Mouse (Mus musculus) adrenal gland, postnatal 25 days (tissue): ENCODE data around the gene Arhgef11. TPM values are rescaled to one million over a fixed set of nuclear protein-coding genes. Genes with fewer than 3 reads are reported as not detected.
"Not testable (repeated sequence)": the region's sequence is repeated elsewhere in the genome, so short reads cannot be mapped to it uniquely, and the experiment has no call there.

Experiments
- DNase-seq: peaks from one replicate; pipeline ENCODE4 v3.0.0; 2021; ENCODE audit warnings: mixed read lengths
- long read RNA-seq: library from polyadenylated mRNA; stranded (forward); transcript quantifications from one replicate; pipeline ENCODE4 v2.0.0, GENCODE M21; 2021
- total RNA-seq: library from RNA; stranded (reverse); gene quantifications from 2 replicates; pipeline ENCODE4 v1.2.3, GENCODE M21; 2021

The Arhgef11 gene
- 40.4 and 44.2 TPM in 2 replicates for total RNA-seq
- long read RNA-seq, partial matches to known transcripts = 16 of 20 reads
- long read RNA-seq, other reads (novel, unspliced or antisense) = 4 of 20 reads

- peak; percentile 90 for DNase-seq
Measured at GRCm38 (mm10) chr3:87616957-87617810, at the start of gene Arhgef11. Arhgef11 (plus strand) TSS chr3:87617559.

DNA sequence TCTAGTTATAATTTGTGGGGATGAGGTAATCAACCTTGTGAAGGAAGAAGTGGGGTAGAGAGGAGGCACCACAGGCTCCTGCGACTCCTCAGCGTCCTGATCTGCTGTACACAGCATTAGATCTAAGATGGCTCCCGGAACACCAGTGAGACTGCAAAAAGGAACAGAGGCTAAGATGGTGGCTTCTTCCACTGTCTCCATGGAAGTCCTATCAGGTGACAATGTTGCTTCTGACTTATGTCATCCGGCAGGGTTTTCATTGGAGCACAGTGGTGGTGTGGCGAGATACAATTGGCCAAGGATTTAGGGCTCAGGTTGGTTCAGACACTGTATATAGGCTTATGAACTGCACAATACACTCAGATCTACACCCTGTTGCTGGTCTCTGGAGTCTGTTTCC lies 48.7 kb upstream of the Arhgef11 start:
- DNase-seq = no peak

DNA sequence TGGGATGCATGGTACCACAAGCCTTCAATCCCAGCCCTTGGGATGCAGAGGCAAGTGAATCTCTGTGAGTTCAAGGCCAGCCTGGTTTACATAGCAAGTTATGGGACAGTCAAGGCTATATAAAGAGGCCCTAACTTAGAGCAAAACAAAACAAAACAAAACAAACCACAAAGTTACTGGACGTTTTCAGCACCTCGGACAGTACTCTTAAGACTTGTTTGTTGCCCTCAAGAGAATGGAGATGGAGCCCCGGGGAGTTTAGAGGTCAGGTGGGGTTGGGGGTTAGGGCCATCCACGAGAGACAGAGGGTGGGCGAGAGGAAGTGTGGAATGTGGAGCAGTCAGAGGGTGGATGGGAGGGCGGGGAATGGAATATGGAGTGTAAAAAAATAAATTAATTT lies 41.6 kb upstream of the Arhgef11 start:
- no peak for DNase-seq

DNA sequence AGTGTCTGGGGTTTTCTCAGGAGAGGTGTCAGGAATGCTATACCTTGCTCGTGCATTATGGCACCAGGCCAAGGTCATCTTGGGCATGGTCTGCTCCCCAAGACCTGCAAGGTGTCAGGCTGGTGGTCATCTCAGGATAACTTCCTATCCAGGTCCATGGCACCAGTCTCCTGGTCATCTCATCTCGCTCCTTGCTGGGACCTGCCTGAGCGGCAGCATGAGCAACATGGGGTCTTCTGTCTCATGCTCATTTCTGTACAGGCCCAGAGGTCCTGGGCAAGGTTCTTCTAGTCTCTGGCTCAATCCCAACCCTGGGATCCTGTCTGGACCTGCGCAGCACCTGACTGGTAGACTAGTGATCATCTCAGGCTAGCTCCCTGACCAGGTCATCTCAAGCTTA lies 35.1 kb upstream of the Arhgef11 start:
- no peak for DNase-seq

DNA sequence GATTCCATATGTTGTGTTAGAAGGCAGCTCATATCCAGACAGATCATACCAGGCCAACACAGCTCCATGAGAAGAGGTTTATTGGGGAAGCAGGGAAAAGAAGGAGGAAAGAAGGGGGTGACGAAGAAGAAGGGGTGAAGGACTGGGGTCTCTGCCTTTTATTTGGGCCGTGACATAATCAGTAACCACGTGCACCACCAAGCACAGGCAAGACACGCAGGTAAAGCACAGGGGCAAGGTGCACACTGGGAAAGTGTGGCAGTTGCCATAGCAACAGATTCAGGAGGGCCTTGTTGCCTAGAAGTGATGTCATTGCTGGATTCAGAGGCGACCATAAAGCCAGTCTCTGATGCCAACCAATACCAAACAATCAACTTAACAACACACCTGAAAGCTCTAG lies 23.6 kb upstream of the Arhgef11 start:
- DNase-seq = no peak

DNA sequence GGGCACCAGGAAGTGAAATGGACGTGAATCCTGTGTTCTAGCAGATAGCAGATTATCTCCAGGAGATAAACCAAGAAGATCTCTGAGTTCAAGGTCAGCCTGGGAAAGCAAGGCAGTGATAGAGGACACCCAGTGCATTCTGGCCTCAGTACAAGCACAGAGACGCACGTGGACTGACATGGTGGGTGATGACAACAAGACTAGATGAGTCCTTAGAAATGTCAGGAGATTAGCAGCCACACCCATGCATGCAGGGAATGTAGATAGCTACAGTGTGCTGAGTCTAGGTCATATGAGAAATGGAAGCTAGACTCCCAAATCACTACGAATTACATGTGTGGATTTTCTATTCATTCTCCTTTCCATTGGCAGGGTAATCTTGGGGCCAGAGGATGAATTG lies 22.0 kb upstream of the Arhgef11 start:
- not testable (repeated sequence) for DNase-seq

GRCm38 (mm10) chr3:87601077-87601476 lies 16.3 kb upstream of the Arhgef11 start:
- DNase-seq = not testable (repeated sequence)

- no peak for DNase-seq
Measured at GRCm38 (mm10) chr3:87616354-87616753, 1.0 kb upstream of the Arhgef11 start.

DNA sequence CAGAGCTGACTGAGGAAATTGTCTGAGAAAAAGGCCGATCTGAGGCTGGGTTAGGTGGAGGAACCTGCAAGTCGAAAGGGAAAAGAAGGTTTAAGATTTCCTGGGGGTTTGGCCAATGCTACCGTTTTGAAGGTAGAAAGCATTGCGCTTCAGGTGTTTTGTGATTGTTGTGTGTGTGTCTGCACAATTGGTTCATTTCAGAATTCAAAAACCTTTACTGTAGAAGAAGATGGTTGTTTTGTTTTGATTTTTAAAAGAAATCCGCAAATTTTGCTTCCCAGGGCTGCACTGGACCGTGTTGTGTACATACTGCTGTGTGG lies 412 bp downstream of the Arhgef11 start:
- no peak for DNase-seq

- no peak for DNase-seq
Measured at GRCm38 (mm10) chr3:87618240-87618639, 881 bp downstream of the Arhgef11 start.

DNA sequence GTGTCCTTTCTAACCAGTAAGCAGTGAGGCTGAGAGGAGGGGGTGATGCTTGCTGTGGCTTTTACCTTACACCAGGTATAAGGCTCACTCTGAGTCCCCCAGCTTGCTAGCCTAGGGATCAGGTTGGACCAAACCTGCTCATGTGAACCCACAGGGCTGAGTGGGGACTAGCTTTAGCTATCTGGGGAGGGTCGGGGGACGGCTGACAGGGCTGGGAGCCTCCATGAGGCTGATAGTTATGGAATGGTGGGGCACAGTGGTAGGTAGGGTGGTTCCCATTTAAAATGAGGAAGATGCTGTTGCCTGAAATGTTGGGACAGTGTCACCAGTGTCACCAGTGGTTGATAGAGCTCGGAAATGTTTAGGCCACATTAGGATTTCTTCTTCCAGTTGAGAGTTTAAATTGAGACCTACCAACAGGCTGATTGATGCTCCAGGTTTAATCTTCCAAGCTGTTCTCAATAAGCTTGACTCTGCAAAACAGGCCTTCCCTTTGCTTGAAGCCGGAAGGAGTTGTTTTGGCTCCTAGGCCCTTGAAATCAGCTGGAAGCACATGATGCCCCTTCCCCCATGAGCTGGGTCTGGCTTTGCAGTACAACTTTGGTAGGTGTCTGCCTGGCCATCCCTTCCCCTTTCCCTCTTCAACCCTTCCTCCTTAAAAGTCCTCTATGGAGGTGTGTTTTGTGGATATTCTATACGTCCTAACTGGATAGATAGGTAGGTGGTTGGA lies 1.8 kb downstream of the Arhgef11 start:
- DNase-seq = no peak

GRCm38 (mm10) chr3:87620218-87620891 lies 3.0 kb downstream of the Arhgef11 start:
- no peak for DNase-seq

- DNase-seq = no peak
Measured at GRCm38 (mm10) chr3:87624899-87625298, 7.5 kb downstream of the Arhgef11 start.

GRCm38 (mm10) chr3:87630899-87631298 lies 13.5 kb downstream of the Arhgef11 start:
- DNase-seq = no peak

DNA sequence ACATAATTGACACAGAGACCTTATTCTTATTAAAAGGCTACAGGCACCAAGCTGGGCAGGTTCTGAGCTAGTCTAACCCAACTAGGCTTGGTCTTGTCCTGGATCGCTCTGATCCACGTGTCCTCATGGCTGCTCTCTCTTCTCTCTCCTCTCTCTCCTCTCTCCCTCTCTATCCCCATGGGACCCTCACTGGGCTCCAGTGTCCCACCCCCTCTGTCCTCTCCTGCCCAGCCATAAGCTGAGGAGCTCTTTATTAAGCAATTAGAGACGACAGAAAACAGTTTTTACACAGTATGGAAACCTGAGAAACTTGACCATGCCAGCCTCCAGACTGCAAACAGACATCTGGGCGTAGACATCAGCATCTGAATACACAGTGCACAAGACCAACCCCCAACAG lies 14.0 kb downstream of the Arhgef11 start:
- DNase-seq = no peak

GRCm38 (mm10) chr3:87635514-87635913 lies 18.2 kb downstream of the Arhgef11 start:
- no peak for DNase-seq

DNA sequence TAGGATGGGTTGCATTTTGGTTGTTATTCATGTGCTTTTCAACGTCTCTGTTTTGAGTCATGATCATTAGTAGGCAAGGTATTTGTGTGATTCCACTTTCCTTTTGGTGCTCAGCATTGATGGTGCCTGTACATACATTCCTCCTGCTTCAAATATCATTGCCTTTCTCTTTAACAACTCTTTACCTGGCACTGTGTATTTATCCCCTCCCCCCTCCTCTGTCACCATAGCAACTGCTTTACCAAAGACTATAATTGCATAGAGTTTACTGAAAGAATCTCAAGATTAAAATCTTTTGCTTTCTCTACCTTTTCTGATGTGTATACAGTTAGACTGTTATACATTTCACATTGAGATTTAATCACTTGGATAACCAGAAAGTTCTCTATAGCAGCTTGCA lies 26.1 kb downstream of the Arhgef11 start:
- no peak for DNase-seq

GRCm38 (mm10) chr3:87646174-87646573 lies 28.8 kb downstream of the Arhgef11 start:
- DNase-seq = no peak

- DNase-seq = no peak
Measured at GRCm38 (mm10) chr3:87649063-87649462, 31.7 kb downstream of the Arhgef11 start.

DNA sequence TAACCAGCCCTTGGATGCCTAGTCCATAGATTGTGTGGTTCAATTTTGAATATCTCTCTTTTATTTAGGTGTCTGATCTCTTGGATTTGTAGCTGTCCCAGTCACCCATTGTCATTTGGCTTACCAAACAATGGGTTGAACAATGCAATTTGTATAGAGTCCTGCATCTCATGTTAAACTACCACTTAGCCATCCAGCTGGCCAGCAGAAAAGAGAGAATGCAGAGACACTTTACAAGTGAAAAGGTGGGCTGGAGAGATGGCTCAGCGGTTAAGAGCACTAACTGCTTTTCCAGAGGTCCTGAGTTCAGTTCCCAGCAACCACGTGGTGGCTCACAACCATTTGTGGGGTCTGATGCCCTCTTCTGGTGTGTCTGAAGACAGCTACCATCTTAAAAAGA lies 41.0 kb downstream of the Arhgef11 start:
- DNase-seq = no peak

DNA sequence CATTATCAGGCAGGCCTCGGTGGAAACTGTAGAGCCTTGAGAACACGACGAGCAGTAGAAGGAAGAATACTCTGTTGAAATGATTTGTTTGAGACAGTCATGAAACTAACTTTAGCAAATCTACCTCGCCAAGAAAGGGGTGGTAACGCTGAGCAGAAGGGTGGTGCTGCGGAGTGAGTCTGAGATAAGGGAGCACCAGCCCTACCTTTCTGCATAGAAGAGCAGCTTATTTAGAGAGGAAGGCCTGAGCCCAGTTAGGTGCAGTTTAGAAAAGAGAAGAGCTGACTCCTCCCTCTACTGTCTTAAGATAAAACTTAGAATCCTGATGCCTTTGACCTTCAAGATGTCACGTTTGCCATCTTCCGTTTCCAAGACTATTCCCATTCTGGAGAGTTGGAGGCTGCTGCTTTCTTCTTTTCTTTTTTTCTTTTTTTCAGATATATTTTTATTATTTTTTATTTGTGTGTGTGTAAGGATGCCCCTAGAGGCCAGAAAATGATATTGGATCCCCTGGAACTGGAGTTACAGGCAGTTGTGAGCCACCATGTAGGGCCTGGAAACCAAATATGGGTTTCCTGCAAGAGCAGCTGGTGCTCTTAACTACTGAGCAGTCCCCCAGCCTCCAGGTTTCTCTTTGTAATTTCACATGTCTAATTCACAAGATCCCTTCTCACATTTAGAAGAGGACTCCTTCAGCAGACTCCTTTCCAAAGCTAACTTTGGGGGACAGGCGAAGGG lies 42.5 kb downstream of the Arhgef11 start:
- no peak for DNase-seq

- DNase-seq = no peak
Measured at GRCm38 (mm10) chr3:87660479-87660878, 43.1 kb downstream of the Arhgef11 start.
